Mouse (Mus musculus) regulatory T cell (primary cell): ENCODE data around the gene Abcc6.

ENCODE experiments used
- in situ Hi-C: fragments of 300-600 bp; cut with MboI, MseI; formaldehyde crosslinking; loops from one replicate; pipeline ENCODE4 v1.15.1; 2025; ENCODE audit warnings: high pct_unique_total_duplicates

The Abcc6 gene

DNA sequence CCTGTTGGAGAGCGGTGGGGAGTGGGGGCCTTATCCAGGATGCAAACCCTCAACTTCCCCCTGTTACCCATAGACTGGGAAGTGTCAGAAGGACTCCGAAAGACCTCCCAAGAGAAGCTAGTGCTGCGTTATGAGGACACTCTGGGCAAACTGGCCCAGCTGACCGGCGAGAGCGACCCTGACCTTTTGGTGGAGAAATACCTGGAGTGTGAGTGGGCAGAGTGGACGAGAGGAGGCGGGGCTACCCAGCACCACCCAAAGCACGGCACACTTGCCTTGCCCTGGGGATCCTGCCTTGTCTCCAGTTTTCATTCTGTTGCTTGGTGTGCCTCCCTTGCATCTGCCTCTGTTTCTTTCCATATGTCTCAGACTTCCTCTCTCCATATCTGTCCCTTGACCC lies 88.1 kb downstream of the Abcc6 start:
- in situ Hi-C loops: no loop called here

DNA sequence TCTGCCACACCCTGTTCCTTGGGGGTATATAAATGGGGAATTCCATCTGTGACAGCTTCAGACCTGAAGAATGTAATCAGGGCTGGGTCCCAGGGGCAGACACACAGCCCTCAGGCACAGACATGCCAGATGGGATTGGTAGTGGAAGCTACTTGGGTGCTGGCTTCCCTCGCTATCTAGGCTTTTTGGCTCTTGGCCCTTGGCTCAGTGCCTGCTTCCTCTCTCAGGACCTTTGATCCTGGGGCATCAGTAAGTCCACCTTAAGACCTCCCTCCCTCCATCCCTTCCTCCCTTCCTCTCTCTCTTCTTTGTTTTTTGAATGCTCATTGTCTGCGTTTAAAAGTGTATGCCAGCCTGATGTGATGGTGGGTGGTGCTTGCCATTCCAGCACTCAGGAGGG lies 90.3 kb downstream of the Abcc6 start:
- in situ Hi-C loops: no loop called here

DNA sequence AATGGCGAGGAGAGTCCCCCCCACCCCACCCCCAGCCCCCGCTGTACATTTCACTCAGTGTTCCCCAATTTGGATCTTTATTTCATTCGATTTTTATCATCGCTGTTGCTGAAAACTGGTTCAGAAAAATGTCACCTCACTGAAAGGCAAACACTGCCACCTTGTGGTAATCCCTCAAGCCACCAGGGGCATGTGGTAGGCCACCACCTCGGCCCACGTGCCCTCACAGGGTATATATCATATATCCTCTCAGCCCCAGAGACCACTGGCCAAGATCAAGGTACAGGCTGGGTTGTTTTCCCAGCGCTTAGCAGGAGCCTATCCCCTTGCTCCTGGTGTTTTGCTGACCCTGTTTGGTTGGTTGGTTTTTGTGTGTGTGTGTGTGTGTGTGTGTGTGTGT lies 95.0 kb downstream of the Abcc6 start:
- in situ Hi-C loops: no loop called here

DNA sequence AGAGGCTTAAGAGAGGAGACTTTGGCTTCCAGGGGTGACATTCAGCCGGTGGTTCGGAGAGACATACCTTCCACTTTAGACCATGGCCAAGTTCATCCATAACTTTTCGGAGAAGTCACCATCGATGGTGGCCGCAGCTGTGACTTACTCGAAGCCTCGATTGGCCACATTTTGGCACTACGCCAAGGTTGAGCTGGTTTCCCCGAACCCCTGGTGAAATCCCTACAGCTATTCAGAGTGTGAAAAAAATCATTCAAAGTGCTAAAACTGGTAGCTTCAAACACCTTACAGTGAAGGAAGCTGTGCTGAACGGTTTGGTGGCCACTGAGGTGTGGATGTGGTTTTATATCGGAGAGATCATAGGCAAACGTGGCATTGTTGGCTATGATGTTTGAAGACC lies 96.3 kb downstream of the Abcc6 start:
- in situ Hi-C loops: loop anchor here (5.0 kb wide), 1 partner anchor 126 kb away; no protein-coding TSS in a partner anchor

DNA sequence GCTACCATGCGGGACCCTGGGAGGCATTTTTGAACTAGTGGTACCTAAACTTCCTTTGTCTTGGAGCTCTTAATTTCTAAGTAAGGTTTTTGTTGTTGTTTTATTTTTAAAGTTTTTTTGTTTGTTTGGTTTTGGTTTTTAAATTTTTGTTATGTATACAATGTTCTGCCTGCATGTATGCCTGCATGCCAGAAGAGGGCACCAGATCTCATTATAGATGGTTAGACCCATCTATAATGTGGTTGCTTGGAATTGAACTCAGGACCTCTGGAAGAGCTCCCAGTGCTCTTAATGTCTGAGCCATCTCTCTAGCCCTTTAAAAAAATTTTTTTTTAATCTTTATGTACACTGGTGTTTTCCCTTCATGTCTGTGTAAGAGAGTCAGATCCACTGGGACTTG lies 100.4 kb downstream of the Abcc6 start:
- in situ Hi-C loops: loop anchor here (5.0 kb wide), 1 partner anchor 122 kb away; no protein-coding TSS in a partner anchor

DNA sequence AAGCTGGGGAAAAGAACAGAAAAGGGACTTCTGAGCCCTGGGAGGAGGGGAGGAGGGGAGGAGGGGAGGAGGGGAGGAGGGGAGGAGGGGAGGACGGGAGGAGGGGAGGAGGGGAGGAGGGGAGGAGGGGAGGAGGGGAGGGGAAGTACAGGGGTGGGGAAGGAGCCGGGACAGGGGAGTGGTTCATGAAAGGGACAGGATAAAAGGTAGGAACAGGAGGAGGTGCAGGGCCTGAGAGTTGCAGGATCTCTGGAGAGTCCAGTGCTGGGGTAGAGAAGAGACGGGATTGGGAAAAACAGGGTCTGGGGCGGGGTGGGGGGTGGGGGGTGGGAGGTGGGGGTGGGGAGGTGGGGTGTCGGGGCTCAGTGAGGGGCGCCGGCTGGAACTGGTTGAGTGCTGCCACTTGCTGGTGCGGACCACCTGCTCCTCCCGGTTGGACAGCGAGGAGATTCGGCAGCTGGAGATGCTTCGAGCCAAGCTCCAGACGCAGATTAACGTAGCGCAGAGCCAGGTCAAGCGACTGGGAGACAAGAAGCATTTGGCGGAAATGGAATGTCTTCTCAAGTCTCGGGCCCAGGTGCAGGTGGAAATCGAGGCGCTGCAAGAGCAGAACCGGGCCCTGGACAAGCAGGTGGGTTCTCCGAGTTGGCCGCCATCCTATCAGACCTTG lies 101.3 kb downstream of the Abcc6 start:
- in situ Hi-C loops: no loop called here

DNA sequence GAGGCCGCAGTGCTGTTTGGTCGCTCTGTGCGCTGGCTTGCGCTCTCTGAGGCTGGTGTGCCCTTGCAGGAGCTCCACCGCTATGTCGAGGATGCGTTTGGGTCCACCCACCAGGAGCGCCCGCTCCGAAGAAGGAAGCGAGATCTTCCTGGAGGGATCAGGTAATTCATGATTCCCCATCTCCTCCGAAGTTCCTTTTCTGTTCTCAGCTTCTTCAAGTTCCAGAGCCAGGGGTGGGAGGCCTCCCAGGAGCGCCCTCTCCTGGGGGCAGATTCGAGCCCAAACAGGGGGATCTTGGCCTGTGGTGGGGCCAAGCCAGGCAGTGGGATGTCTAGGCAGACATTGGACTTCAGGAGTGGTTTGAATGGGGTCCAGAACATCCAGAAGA lies 105.7 kb downstream of the Abcc6 start:
- in situ Hi-C loops: loop anchor here (5.0 kb wide), 1 partner anchor 192 kb away; no protein-coding TSS in a partner anchor

DNA sequence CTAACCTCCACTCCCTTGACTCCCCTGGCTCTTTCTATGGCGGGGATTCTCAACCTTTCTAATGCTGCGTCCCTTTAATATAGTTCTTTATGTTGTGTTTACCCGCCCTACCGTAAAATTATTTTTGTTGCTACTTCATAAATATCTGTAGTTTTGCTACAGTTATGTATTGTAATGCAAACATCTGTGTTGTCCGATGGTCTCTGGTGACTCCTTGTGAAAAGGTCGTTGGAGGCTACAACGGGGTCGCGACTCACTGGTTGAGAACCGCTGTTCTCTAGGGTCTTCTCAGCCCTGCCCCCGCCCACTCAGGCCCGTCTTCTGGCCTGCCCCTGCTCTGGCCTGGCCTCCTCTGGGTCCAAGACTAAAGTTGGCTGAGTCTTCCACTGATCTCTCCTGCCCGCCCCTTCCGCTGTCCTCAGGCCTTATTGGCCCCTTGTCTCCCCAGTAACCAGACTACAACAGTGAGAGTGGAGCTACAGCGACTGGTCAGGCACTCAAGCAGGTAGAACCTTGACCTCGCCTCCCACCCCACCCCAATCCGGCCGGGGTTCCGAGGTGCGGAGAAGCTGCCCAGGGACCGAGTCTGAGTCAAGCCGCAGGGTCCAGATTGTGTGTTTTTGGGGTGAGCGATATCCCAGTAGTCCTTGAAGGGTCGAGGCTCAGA lies 106.2 kb downstream of the Abcc6 start, which contains the start of gene Ccdc114:
Ccdc114 (plus strand) TSS at position 311 of the 667 bp plus-strand sequence.
- in situ Hi-C loops: loop anchor here (5.0 kb wide), 1 partner anchor 192 kb away; no protein-coding TSS in a partner anchor

DNA sequence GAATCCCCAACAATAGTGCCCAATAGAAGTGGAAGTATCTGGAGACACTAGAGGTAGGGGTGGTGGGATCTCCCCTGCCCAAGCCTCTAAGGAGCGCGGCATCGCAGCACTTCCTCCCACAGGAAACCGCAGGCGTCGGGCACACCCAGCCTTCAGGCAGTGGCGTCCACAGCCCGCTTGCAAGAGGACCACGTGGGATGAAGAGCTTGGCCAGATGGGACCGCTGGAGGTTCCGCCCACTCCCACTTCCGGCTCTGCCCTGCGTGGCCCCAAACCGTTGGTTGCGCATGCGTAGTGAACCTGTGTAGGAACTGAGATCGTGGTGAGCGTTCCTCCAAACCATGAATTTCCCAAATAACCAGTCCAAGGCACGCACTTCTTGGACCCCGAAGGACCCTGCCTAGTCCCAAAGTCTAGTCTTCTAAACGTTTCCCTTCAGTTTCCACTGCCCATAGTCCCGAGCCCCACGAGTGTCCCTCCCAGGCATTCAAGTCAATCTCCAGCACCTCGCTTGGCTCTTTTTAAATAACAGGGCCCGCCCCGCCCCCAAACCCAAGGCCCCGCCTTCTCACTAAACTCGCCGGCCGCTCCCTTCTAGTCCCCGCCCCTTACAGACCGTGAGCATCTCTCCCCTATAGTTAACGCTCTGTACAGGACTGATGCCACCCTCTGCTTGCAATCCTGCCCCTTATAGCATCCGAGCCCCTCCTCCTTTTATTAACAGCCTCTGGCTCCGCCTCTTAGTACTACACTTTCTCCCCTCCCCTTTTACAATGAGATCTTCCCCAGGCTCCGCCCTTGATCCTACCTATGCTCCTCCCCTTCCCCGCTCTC lies 107.0 kb downstream of the Abcc6 start:
- in situ Hi-C loops: loop anchor here (5.0 kb wide), 1 partner anchor 191 kb away; no protein-coding TSS in a partner anchor

DNA sequence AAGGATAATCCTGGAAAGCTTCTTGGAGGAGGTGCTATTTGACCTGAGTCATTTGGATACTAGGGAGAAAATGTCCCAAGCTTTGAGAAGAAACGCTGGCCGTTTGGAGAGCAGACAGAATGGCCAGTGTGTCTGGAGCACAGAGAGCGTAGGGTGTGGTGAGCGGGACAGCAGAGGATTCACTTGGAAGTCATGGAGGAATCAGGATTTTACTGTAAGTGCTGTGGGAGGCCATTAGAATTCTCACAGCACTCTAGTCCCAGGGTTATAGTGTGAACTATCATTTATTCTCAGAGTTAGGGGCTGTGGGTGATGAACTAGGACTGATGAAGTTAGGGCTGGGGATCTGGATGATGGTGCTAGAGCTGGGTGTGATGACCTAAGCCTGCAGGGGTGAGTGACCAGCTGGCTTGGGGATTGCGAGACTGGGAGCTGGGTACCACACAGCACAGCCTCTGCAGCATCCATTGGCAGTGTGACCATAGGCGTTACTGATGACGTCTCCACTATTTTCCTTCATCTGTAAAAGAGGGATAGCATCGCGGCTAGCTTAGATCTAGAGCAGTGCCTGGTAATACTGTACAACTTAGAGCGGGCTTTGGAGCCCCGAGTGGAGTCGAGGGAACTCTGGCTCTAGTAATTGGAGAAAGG lies 108.0 kb downstream of the Abcc6 start:
- in situ Hi-C loops: loop anchor here (5.0 kb wide), 1 partner anchor 190 kb away; no protein-coding TSS in a partner anchor

DNA sequence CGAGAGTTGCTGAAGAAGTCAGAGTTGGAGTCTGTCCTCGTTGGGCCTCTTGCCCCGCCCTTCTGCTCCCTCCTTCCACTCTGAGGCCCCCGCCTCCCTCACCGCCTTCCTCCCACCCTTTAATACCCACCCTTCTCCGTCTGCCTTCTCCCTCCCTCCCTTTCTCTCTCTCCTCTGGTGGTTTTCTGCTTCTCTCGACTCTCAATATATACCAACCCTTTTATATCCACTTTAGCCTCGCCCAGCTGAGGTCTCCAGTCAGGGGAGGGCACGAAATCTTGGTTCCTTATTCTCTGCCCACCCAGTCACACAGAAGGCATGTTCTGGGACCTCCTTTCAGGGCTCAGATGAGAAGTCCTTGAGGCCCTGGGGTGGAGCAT lies 108.9 kb downstream of the Abcc6 start, which contains the start of gene Emp3:
Emp3 (minus strand) TSS at position 163 of the 380 bp plus-strand sequence.
- in situ Hi-C loops: loop anchor here (5.0 kb wide), 1 partner anchor 189 kb away; no protein-coding TSS in a partner anchor

DNA sequence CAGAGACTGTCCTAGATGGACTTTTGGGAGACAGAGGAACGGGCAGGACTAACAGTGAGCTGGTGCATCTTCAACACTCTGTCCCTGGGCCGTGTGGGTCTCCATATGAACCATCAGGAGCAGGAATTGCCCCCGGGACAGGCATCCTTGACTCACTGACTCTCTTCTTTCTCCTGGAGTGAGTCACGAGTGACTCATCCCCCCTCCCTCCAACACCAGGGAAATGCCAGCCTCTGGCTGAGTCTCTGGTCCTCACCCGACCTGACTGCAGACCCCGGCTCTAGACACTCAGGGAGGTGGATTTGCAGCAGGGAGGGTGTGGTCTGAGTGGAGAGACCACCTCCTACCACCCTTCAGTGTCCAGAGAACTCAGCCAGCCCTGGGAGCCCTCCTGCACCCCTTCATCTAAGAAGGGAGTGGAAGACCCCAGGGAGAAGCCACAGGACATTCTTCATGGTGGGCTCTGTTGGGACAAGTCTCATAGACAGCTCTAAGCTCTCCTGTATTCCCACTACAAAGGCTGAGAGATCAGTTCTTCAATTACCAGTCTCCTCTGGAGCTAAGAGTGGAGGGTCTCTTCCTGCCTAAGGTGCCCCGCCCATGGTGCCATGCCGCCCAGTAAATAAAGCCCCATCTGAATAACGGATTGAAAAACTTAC lies 109.4 kb downstream of the Abcc6 start:
- in situ Hi-C loops: loop anchor here (5.0 kb wide), 1 partner anchor 188 kb away; no protein-coding TSS in a partner anchor

DNA sequence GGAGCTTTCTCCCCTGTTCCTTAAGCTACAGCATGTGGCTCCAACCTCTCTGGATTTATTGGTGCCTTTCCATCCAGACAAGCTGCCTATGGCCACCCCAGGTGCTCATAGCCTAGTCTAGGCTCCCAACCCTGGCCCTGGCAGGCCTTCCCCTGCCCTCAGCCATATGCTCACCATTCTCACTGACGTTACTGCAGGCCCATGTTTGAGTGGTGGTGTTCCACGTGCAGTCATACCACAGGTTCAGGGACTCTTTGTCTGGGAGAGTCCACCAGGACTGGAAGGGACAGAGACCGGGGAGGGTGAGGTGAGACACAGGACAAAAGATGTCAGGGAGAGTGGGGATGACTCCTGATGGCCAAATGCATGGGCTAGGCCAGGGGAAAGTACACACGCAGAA lies 110.3 kb downstream of the Abcc6 start:
- in situ Hi-C loops: loop anchor here (5.0 kb wide), 1 partner anchor 187 kb away; no protein-coding TSS in a partner anchor

DNA sequence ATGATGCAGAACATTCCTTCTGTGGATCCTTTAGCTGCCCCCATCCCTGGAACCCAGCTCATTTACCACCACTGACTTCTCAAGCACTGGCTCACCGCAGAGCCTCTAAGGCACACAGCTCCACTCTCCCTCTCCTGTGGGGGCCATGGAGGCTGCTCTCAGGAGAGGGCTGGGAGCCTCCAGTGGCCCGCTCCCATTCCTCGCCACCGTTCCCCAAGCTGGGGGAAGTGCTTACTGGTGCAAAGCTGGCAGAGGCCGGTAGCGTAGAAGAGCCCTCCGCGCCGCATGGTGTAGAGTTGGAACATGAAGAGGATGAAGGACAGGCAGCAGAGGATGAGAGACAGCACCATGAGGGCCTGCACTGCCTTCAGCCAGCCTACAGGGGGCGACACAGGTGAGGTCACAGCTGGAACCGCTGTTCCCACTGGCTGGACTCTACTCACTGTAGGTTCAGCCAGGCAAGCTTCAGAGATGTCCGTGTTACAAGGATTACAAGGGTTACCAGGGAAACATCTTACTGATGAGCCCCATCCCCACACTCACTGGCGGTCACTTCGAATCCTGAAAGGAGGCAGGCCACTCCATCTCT lies 110.9 kb downstream of the Abcc6 start:
- in situ Hi-C loops: no loop called here

DNA sequence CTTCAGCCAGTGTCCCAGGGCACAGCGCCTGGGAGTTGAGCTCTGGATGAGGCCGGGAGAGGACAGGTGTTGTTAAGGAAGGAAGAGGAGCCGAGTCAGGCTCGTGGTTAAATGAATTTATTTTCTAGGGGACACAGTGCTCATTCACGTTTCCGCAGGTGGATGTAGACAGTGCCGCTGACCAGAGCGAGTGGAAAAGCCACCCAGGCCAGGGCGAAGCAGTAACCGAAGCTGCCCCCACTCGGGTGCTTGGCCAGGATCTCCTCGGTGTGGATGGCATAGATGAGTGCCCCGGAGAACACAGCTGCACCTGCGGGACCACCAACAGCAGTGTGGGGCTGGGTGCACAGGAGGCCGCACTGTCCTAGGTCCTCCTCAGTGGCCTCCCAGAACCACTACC lies 112.2 kb downstream of the Abcc6 start:
- in situ Hi-C loops: no loop called here
